Mouse (Mus musculus): ENCODE data around the gene Smndc1.
A peak's percentile ranks its signal among the peaks of the same experiment; 100 is the strongest.

Gene Smndc1

GRCm38 (mm10) chr19:53343174-53343881, 47.0 kb downstream of the Smndc1 start:
- DNase-seq (ENCODE audit: low spot score), result no peak

- no peak for DNase-seq (ENCODE audit: low spot score)
Observed at GRCm38 (mm10) chr19:53340423-53340822, 50.0 kb downstream of the Smndc1 start.

GRCm38 (mm10) chr19:53335241-53335640, 55.1 kb downstream of the Smndc1 start:
- DNase-seq (ENCODE audit: low spot score), result no peak

- DNase-seq (ENCODE audit: low spot score), result no peak
Observed at GRCm38 (mm10) chr19:53333730-53334129, 56.6 kb downstream of the Smndc1 start.

- DNase-seq (ENCODE audit: low spot score), result no peak
Observed at GRCm38 (mm10) chr19:53331882-53332500, 58.4 kb downstream of the Smndc1 start.

GRCm38 (mm10) chr19:53329992-53330381, 60.4 kb downstream of the Smndc1 start:
- peak; percentile 68 for DNase-seq (ENCODE audit: low spot score)

All from left cerebral cortex, adult 11 months (tissue).